Mouse (Mus musculus) MEL (cell line): ENCODE measurements around the gene Gjc3. TPM values are rescaled to one million over a fixed set of nuclear protein-coding genes. Genes with fewer than 3 reads are reported as not detected.

ENCODE experiments used
- DNase-seq: peaks from one replicate; pipeline ENCODE4 v3.0.0; 2011; ENCODE audit warnings: low read depth, low spot score
- H3K27ac ChIP-seq: 2 replicates; pipeline ENCODE4 v1.5.1; 2012; ENCODE audit warnings: low read depth, mild to moderate bottlenecking, control low read depth, low read length, moderate library complexity; ENCODE audit not compliant: control insufficient read depth
- H3K27me3 ChIP-seq, 2 experiments: fragments of 150-350 bp in 1 of 2; sonication (generic) in 1 of 2; 2 replicates each; pipeline ENCODE4 v1.6.1; 2012; ENCODE audit warnings: low read length in 2 of 2, mild to moderate bottlenecking in 2 of 2, improper control_type of control experiment in 1 of 2, moderate library complexity in 1 of 2; ENCODE audit not compliant: insufficient read depth in 2 of 2, control insufficient read depth in 1 of 2
- H3K36me3 ChIP-seq, 2 experiments: 2 replicates each; pipeline ENCODE4 v1.6.1; 2012 to 2014; ENCODE audit warnings: low read length in 2 of 2, improper control_type of control experiment in 1 of 2, inconsistent platforms in 1 of 2, mild to moderate bottlenecking in 1 of 2; ENCODE audit not compliant: insufficient read depth in 2 of 2, control insufficient read depth in 1 of 2
- H3K4me1 ChIP-seq, 2 experiments: fragments of 150-350 bp in 1 of 2; sonication (generic) in 1 of 2; 2 replicates each; pipeline ENCODE4 v1.6.1; 2012; ENCODE audit warnings: low read length in 2 of 2, improper control_type of control experiment in 1 of 2, mild to moderate bottlenecking in 1 of 2; ENCODE audit not compliant: insufficient read depth in 2 of 2, control insufficient read depth in 1 of 2
- H3K4me3 ChIP-seq, 2 experiments: fragments of 150-350 bp in 1 of 2; sonication (generic) in 1 of 2; 2 replicates each; pipeline ENCODE4 v1.5.1; 2012; ENCODE audit warnings: low read depth in 2 of 2, low read length in 2 of 2, mild to moderate bottlenecking in 2 of 2, moderate library complexity in 2 of 2, control low read depth in 1 of 2, improper control_type of control experiment in 1 of 2; ENCODE audit not compliant: control insufficient read depth in 1 of 2, insufficient read depth in 1 of 2
- H3K79me2 ChIP-seq: 2 replicates; pipeline ENCODE4 v1.6.1; 2012; ENCODE audit warnings: mild to moderate bottlenecking, low read length, moderate library complexity; ENCODE audit not compliant: control insufficient read depth, poor library complexity, insufficient read depth
- H3K9ac ChIP-seq: 2 replicates; pipeline ENCODE4 v1.6.1; 2012; ENCODE audit warnings: low read depth, mild to moderate bottlenecking, control low read depth, low read length, moderate library complexity; ENCODE audit not compliant: control insufficient read depth, poor library complexity, severe bottlenecking
- H3K9me3 ChIP-seq: fragments of 150-350 bp; sonication (generic); replicated peaks from 2 replicates; pipeline ENCODE4 v1.6.1; 2012; ENCODE audit warnings: mild to moderate bottlenecking, low read length, improper control_type of control experiment, moderate library complexity; ENCODE audit not compliant: insufficient read depth
- BHLHE40 ChIP-seq: IDR thresholded peaks from 2 replicates; pipeline ENCODE4 v1.6.1; 2012; ENCODE audit warnings: low read depth, mild to moderate bottlenecking, inconsistent platforms, low read length, improper control_type of control experiment, borderline replicate concordance
- CHD1 ChIP-seq: IDR thresholded peaks from 2 replicates; pipeline ENCODE4 v1.6.1; 2012; ENCODE audit warnings: low read depth, mild to moderate bottlenecking, inconsistent platforms, low read length, improper control_type of control experiment
- CHD2 ChIP-seq: IDR thresholded peaks from 2 replicates; pipeline ENCODE4 v1.6.1; 2011; ENCODE audit warnings: low read length, improper control_type of control experiment
- CTCF ChIP-seq, 3 experiments: IDR thresholded peaks in 2 of 3; conservative IDR thresholded peaks in 1 of 3; 2 replicates each; pipeline ENCODE4 v1.5.1; 2011 to 2012; ENCODE audit warnings: low read length in 3 of 3, low read depth in 2 of 3, mild to moderate bottlenecking in 2 of 3, improper control_type of control experiment in 1 of 3, inconsistent platforms in 1 of 3, mixed read lengths in 1 of 3, moderate library complexity in 1 of 3; ENCODE audit not compliant: control insufficient read depth in 1 of 3, insufficient read depth in 1 of 3, poor library complexity in 1 of 3, severe bottlenecking in 1 of 3
- ELF1 ChIP-seq: IDR thresholded peaks from 2 replicates; pipeline ENCODE4 v1.6.1; 2014; ENCODE audit warnings: low read depth, mild to moderate bottlenecking, inconsistent platforms, low read length, improper control_type of control experiment, moderate library complexity
- ETS1 ChIP-seq: IDR thresholded peaks from 2 replicates; pipeline ENCODE4 v1.6.1; 2012; ENCODE audit warnings: low read depth, mild to moderate bottlenecking, inconsistent platforms, low read length, improper control_type of control experiment, moderate library complexity
- GABPA ChIP-seq: IDR thresholded peaks from 2 replicates; pipeline ENCODE4 v1.6.1; 2012; ENCODE audit warnings: low read depth, mild to moderate bottlenecking, inconsistent platforms, low read length, improper control_type of control experiment, moderate library complexity
- HCFC1 ChIP-seq: IDR thresholded peaks from 2 replicates; pipeline ENCODE4 v1.6.1; 2012; ENCODE audit warnings: low read depth, mild to moderate bottlenecking, inconsistent platforms, low read length, improper control_type of control experiment, moderate library complexity
- JUND ChIP-seq: IDR thresholded peaks from 2 replicates; pipeline ENCODE4 v1.6.1; 2011; ENCODE audit warnings: low read depth, mild to moderate bottlenecking, improper control_type of control experiment, low read length
- KAT2A ChIP-seq: conservative IDR thresholded peaks from 2 replicates; pipeline ENCODE4 v1.6.1; 2012; ENCODE audit warnings: low read depth, low read length, improper control_type of control experiment, inconsistent platforms
- MAX ChIP-seq: IDR thresholded peaks from 2 replicates; pipeline ENCODE4 v1.6.1; 2011; ENCODE audit warnings: low read length, improper control_type of control experiment
- MAZ ChIP-seq: IDR thresholded peaks from 2 replicates; pipeline ENCODE4 v1.6.1; 2012; ENCODE audit warnings: low read depth, mild to moderate bottlenecking, inconsistent platforms, low read length, improper control_type of control experiment
- MYC ChIP-seq: IDR thresholded peaks from 2 replicates; pipeline ENCODE4 v1.6.1; 2011; ENCODE audit warnings: low read depth, mild to moderate bottlenecking, low read length, improper control_type of control experiment, moderate library complexity
- NELFE ChIP-seq: IDR thresholded peaks from 2 replicates; pipeline ENCODE4 v1.6.1; 2011; ENCODE audit warnings: low read depth, low read length, improper control_type of control experiment
- NRF1 ChIP-seq: IDR thresholded peaks from 2 replicates; pipeline ENCODE4 v1.6.1; 2014; ENCODE audit warnings: low read depth, mild to moderate bottlenecking, inconsistent platforms, low read length, improper control_type of control experiment, moderate library complexity; ENCODE audit not compliant: poor library complexity, insufficient read depth, severe bottlenecking
- POLR2A ChIP-seq, 2 experiments: IDR thresholded peaks; 2 replicates each; pipeline ENCODE4 v1.6.1; 2011 to 2012; ENCODE audit warnings: low read length in 2 of 2, mild to moderate bottlenecking in 2 of 2, control low read depth in 1 of 2, improper control_type of control experiment in 1 of 2, low read depth in 1 of 2, moderate library complexity in 1 of 2; ENCODE audit not compliant: control insufficient read depth in 1 of 2, insufficient read depth in 1 of 2, poor library complexity in 1 of 2
- TAL1 ChIP-seq: IDR thresholded peaks from 2 replicates; pipeline ENCODE4 v1.6.1; 2012; ENCODE audit warnings: mild to moderate bottlenecking, inconsistent platforms, low read length, moderate library complexity, mixed read lengths
- TBP ChIP-seq: IDR thresholded peaks from 2 replicates; pipeline ENCODE4 v1.8.0; 2011; ENCODE audit warnings: low read depth, low read length, improper control_type of control experiment
- USF1 ChIP-seq: IDR thresholded peaks from 2 replicates; pipeline ENCODE4 v1.6.1; 2014; ENCODE audit warnings: low read depth, mild to moderate bottlenecking, inconsistent platforms, low read length, improper control_type of control experiment, moderate library complexity
- USF2 ChIP-seq, 2 experiments: IDR thresholded peaks; 2 replicates each; pipeline ENCODE4 v1.6.1; 2011 to 2012; ENCODE audit warnings: improper control_type of control experiment in 2 of 2, low read length in 2 of 2, borderline replicate concordance in 1 of 2, inconsistent platforms in 1 of 2, low read depth in 1 of 2, mild to moderate bottlenecking in 1 of 2; ENCODE audit not compliant: insufficient read depth in 1 of 2
- ZC3H11A ChIP-seq: IDR thresholded peaks from 2 replicates; pipeline ENCODE4 v1.6.1; 2012; ENCODE audit warnings: low read depth, mild to moderate bottlenecking, inconsistent platforms, low read length, improper control_type of control experiment
- ZKSCAN1 ChIP-seq: IDR thresholded peaks from 2 replicates; pipeline ENCODE4 v1.6.1; 2012; ENCODE audit warnings: low read depth, mild to moderate bottlenecking, inconsistent platforms, low read length, improper control_type of control experiment, moderate library complexity
- ZMIZ1 ChIP-seq: IDR thresholded peaks from 2 replicates; pipeline ENCODE4 v1.6.1; 2012; ENCODE audit warnings: low read depth, mild to moderate bottlenecking, inconsistent platforms, low read length, improper control_type of control experiment, moderate library complexity
- ZNF384 ChIP-seq: IDR thresholded peaks from 2 replicates; pipeline ENCODE4 v1.6.1; 2012; ENCODE audit warnings: low read depth, mild to moderate bottlenecking, inconsistent platforms, low read length, improper control_type of control experiment
- polyA plus RNA-seq, 2 experiments: library from polyadenylated mRNA; stranded (reverse) in 1 of 2; unstranded in 1 of 2; fragments of >175 nt in 1 of 2; fragments of >200 nt in 1 of 2; gene quantifications; 2 replicates each; pipeline versions ENCODE4 v1.2.1 to v1.2.4; 2012; ENCODE audit warnings: low replicate concordance in 2 of 2, low read depth in 1 of 2; ENCODE audit not compliant: insufficient read length in 2 of 2, insufficient read depth in 1 of 2, missing spikeins in 1 of 2
- total RNA-seq: library from RNA; depleted of rRNA; stranded (reverse); fragments of 300-350 nt; gene quantifications from 2 replicates; pipeline ENCODE4 v1.2.3, GENCODE M21; 2012

Gjc3 gene
- total and polyA plus RNA-seq, 3 experiments: not detected

- no peak overlapping the region for H3K27ac ChIP-seq
- DNase-seq: no peak
- H3K36me3 ChIP-seq: no peaks in the 10 kb centered on the region
- no peak overlapping the region for H3K9ac ChIP-seq
- H3K79me2 ChIP-seq: no peaks in the 10 kb centered on the region
- no peaks in the 10 kb centered on the region for H3K9me3 ChIP-seq
- peaks cover 0 to 2% of the 10 kb centered on the region in 2 experiments; a peak in 1 of 4 replicates for H3K27me3 ChIP-seq
- no peak overlapping the region for H3K4me3 ChIP-seq
- TF ChIP-seq ETS1 (no peak), MYC (no peak), POLR2A (IDR thresholded peaks at IDR 0.05; ENCODE audit: control insufficient read depth in 1 of 2, insufficient read depth in 1 of 2, low read depth in 1 of 2, low read length in 2 of 2, poor library complexity in 1 of 2) (no peak), NRF1 (no peak), ZMIZ1 (no peak), ZC3H11A (no peak), ZKSCAN1 (no peak), USF1 (no peak), JUND (no peak), USF2 (IDR thresholded peaks at IDR 0.05; ENCODE audit: borderline replicate concordance in 1 of 2, insufficient read depth in 1 of 2, low read depth in 1 of 2, low read length in 2 of 2) (no peak), NELFE (no peak), TAL1 (no peak), CHD1 (no peak), HCFC1 (no peak), ELF1 (no peak), GABPA (no peak), CTCF (IDR thresholded peaks at IDR 0.05 in 2 of 3, conservative IDR thresholded peaks at IDR 0.05 in 1 of 3; ENCODE audit: control insufficient read depth in 1 of 3, insufficient read depth in 1 of 3, low read depth in 2 of 3, low read length in 3 of 3, poor library complexity in 1 of 3, severe bottlenecking in 1 of 3) (no peak), TBP (no peak)
- H3K4me1 ChIP-seq: no peaks in the 10 kb centered on the region
Measured at GRCm38 (mm10) chr5:137979081-137979480, 16.2 kb upstream of the Gjc3 start.

GRCm38 (mm10) chr5:137977291-137977690 lies 14.4 kb upstream of the Gjc3 start:
- Histone ChIP-seq H3K9me3 (no peaks in the 10 kb centered on the region), H3K4me1 (no peaks in the 10 kb centered on the region), H3K79me2 (no peaks in the 10 kb centered on the region), H3K4me3 (no peak overlapping the region), H3K9ac (no peak overlapping the region), H3K27ac (no peak overlapping the region), H3K36me3 (no peaks in the 10 kb centered on the region), H3K27me3 (peaks cover 0 to 2% of the 10 kb centered on the region in 2 experiments; a peak in 1 of 4 replicates)
- DNase-seq: no peak
- TF ChIP-seq CHD2 (no peak), TAL1 (no peak), ZKSCAN1 (no peak), MAZ (no peak), ZMIZ1 (no peak), BHLHE40 (no peak), ZNF384 (no peak), KAT2A (no peak), MAX (no peak), GABPA (no peak), TBP (no peak), HCFC1 (no peak), NELFE (no peak)
